ENCODE assay signal across 20 mouse cellular contexts in genomic region chr2:98565871-98566270, GRCm38 (mm10).
A peak's percentile ranks its signal among the peaks of the same experiment; 100 is the strongest.
DNase-seq lines count a peak whose midpoint lies in the region; ATAC-seq lines count a peak whose summit lies in the region.
"Had no signal": no experiment of that assay in that cellular context is flagged by ENCODE, and none has a peak within 500 bp of the region (broad histone marks: within the 10 kb centered on the region; RNA-seq: fewer than 3 reads in every experiment).

No protein-coding gene starts in this region.

- ATAC-seq in cerebellum, adult (ENCODE audit: insufficient number of reproducible peaks, low FRiP score, low TSS enrichment) = no peak
- ATAC-seq: activated CD4-positive, CD25-positive, alpha-beta regulatory T cell, adult 4 months; forebrain, embryonic 14.5 days; forebrain, postnatal 0 days; hindbrain, postnatal 0 days; inflammation-experienced regulatory T-cells, adult 6 months; intestine, embryonic 16.5 days had no signal

- DNase-seq in adrenal gland, adult 8-10 months = peak; percentile 31
- DNase-seq in adrenal gland, adult 18-20 months (ENCODE audit: low spot score in 2 of 2) = no peak
- DNase-seq in adrenal gland, postnatal 10 days = peak; percentile 5
- peak; percentile 17 to 20 for DNase-seq in adrenal gland, postnatal 36 days
- DNase-seq in layer of hippocampus, adult 9-11 months = no peak
- DNase-seq: cerebellum, adult 11 months; cerebellum, adult 2 months; cerebellum, adult 9-11 months; cerebellum, postnatal 25 days; forebrain, postnatal 0 days; gastrocnemius, adult 2 months; gastrocnemius, postnatal 14 days; heart, adult 11 months; kidney, adult 18-20 months had no signal

Comparison
In these comparisons a context has a peak if more than half of its experiments do, and no peak if none do; other contexts are left out.
1. DNase-seq: peak in adrenal gland, adult 8-10 months (single experiment), adrenal gland, postnatal 10 days (single experiment) and adrenal gland, postnatal 36 days (2 of 2); none in adrenal gland, adult 18-20 months (0 of 2) and layer of hippocampus, adult 9-11 months (single experiment).